Mouse (Mus musculus): Measurements from ENCODE around the gene Gjb3.

GRCm38 (mm10) chr4:127365433-127365832 lies 34.8 kb upstream of the Gjb3 start:
- TF ChIP-seq POLR2A (IDR thresholded peaks at IDR 0.05; ENCODE audit: insufficient read length, low read depth) (no peak), TCF12 (IDR thresholded peaks at IDR 0.05; ENCODE audit: insufficient read depth, poor library complexity, severe bottlenecking) (no peak), E2F4 (IDR thresholded peaks at IDR 0.05; ENCODE audit: insufficient read depth) (no peak), SRF (IDR thresholded peaks at IDR 0.05; ENCODE audit: control insufficient read depth, insufficient read length, low read depth) (no peak), USF1 (IDR thresholded peaks at IDR 0.05; ENCODE audit: low read depth) (no peak), MYOD1 (IDR thresholded peaks at IDR 0.05; ENCODE audit: control insufficient read depth in 1 of 3, insufficient read length in 2 of 3, low read depth in 2 of 3) (no peak)
